Mouse (Mus musculus) left cerebral cortex, adult 8-10 months (tissue): ENCODE data around the gene Colgalt2. TPM values are rescaled to one million over a fixed set of nuclear protein-coding genes. Genes with fewer than 3 reads are reported as not detected.
"Not testable (repeated sequence)": the region's sequence is repeated elsewhere in the genome, so short reads cannot be mapped to it uniquely, and the experiment has no call there.

Source experiments
- DNase-seq, 2 experiments: peaks; one replicate each; pipeline ENCODE4 v3.0.0; 2022; ENCODE audit warnings: low spot score in 2 of 2
- total RNA-seq, 4 experiments: library from RNA; stranded (reverse); gene quantifications; 2 replicates each; pipeline ENCODE4 v1.2.4; 2022

The Colgalt2 gene
- 1 to 10 TPM; 5.0 to 6.4 (median 5.8) TPM for total RNA-seq

- DNase-seq: peak; percentile 18 to 50
Measured at GRCm38 (mm10) chr1:152399790-152400555, at the start of gene Colgalt2. Gene Colgalt2, plus strand, starts transcription at chr1:152399830.

GRCm38 (mm10) chr1:152356721-152357120 lies 42.9 kb upstream of the Colgalt2 start:
- no peak for DNase-seq

- no peak for DNase-seq
Measured at GRCm38 (mm10) chr1:152368311-152369088, 31.1 kb upstream of the Colgalt2 start.

GRCm38 (mm10) chr1:152369139-152369538 lies 30.5 kb upstream of the Colgalt2 start:
- peak; percentile 17 to 48 for DNase-seq

GRCm38 (mm10) chr1:152378311-152378710 lies 21.3 kb upstream of the Colgalt2 start:
- no peak for DNase-seq

- DNase-seq: no peak
Measured at GRCm38 (mm10) chr1:152384589-152384988, 15.0 kb upstream of the Colgalt2 start.

GRCm38 (mm10) chr1:152385693-152386092 lies 13.9 kb upstream of the Colgalt2 start:
- DNase-seq: not testable (repeated sequence)

- peak; percentile 76 to 79 for DNase-seq
Measured at GRCm38 (mm10) chr1:152386188-152386835, 13.3 kb upstream of the Colgalt2 start, which contains the start of gene Tsen15. Gene Tsen15, minus strand, starts transcription at chr1:152386688.

GRCm38 (mm10) chr1:152389271-152389670 lies 10.4 kb upstream of the Colgalt2 start:
- DNase-seq: no peak

GRCm38 (mm10) chr1:152394137-152394536 lies 5.5 kb upstream of the Colgalt2 start:
- DNase-seq: peak in 1 of 2 experiments; percentile 67

GRCm38 (mm10) chr1:152394956-152395515 lies 4.6 kb upstream of the Colgalt2 start:
- DNase-seq: no peak

GRCm38 (mm10) chr1:152398708-152399107 lies 922 bp upstream of the Colgalt2 start:
- no peak for DNase-seq

- peak in 1 of 2 experiments; percentile 49 for DNase-seq
Measured at GRCm38 (mm10) chr1:152400556-152401540, 1.2 kb downstream of the Colgalt2 start.

- DNase-seq: no peak
Measured at GRCm38 (mm10) chr1:152407021-152407946, 7.7 kb downstream of the Colgalt2 start.

GRCm38 (mm10) chr1:152409356-152409755 lies 9.7 kb downstream of the Colgalt2 start:
- no peak for DNase-seq

- peak in 1 of 2 experiments; percentile 41 for DNase-seq
Measured at GRCm38 (mm10) chr1:152410657-152411056, 11.0 kb downstream of the Colgalt2 start.

GRCm38 (mm10) chr1:152413116-152413515 lies 13.5 kb downstream of the Colgalt2 start:
- no peak for DNase-seq

- DNase-seq: no peak
Measured at GRCm38 (mm10) chr1:152413961-152414360, 14.3 kb downstream of the Colgalt2 start.

GRCm38 (mm10) chr1:152414451-152414850 lies 14.8 kb downstream of the Colgalt2 start:
- DNase-seq: peak in 1 of 2 experiments; percentile 26
